Mouse (Mus musculus) liver, adult 10 weeks (tissue): ENCODE results near the gene Rita1. TPM values are rescaled to one million over a fixed set of nuclear protein-coding genes. Genes with fewer than 3 reads are reported as not detected.

ENCODE experiments used
- polyA plus RNA-seq: library from polyadenylated mRNA; stranded (reverse); fragments of 350-450 nt; fragmentation: Illumina TruSeq; extraction: RNeasy Lipid Tissue Mini Kit (QIAGEN cat#74804); gene quantifications from one replicate; pipeline ENCODE4 v1.2.3, GENCODE M21; 2014; ENCODE audit warnings: low read depth, low replicate concordance

The Rita1 gene
- 0.64 TPM for polyA plus RNA-seq

GRCm38 (mm10) chr5:120612442-120612821, at the start of gene Rita1, which contains the start of gene Ddx54:
TSS of gene Rita1 (minus strand) at chr5:120612589.
TSS of gene Ddx54 (plus strand) at chr5:120612739.

GRCm38 (mm10) chr5:120648569-120649373, 36.4 kb upstream of the Rita1 start, which contains the start of gene Rasal1:
TSS of gene Rasal1 (plus strand) at chr5:120648812.

GRCm38 (mm10) chr5:120634131-120634530, 21.7 kb upstream of the Rita1 start, which contains the start of gene Cfap73:
TSS of gene Cfap73 (minus strand) at chr5:120634235.

GRCm38 (mm10) chr5:120588569-120589094, 23.8 kb downstream of the Rita1 start, which contains the start of the genes Tpcn1 and Iqcd:
TSS of gene Tpcn1 (minus strand) at chr5:120588673.
TSS of gene Iqcd (plus strand) at chr5:120589016.

Other genes starting within 250 kb of the Rita1 start
- not detected for gene Lhx5, start 180.9 kb downstream of the Rita1 start, polyA plus RNA-seq
- not detected for gene Sdsl, start 139.8 kb downstream of the Rita1 start, polyA plus RNA-seq
- 10.3 TPM for gene Sds, start 136.1 kb downstream of the Rita1 start, polyA plus RNA-seq
- gene Plbd2, start 109.0 kb downstream of the Rita1 start, polyA plus RNA-seq, result 1.8 TPM
- 3.3 TPM for gene Slc8b1, start 101.4 kb downstream of the Rita1 start, polyA plus RNA-seq
- 4.7 TPM for gene Tpcn1, start 23.9 kb downstream of the Rita1 start, polyA plus RNA-seq
- not detected for gene Iqcd, start 23.6 kb downstream of the Rita1 start, polyA plus RNA-seq
- gene Ddx54, start 150 bp upstream of the Rita1 start, polyA plus RNA-seq, result 0.61 TPM
- gene Cfap73, start 21.6 kb upstream of the Rita1 start, polyA plus RNA-seq, result not detected
- not detected for gene Rasal1, start 36.2 kb upstream of the Rita1 start, polyA plus RNA-seq
- gene Dtx1, start 99.3 kb upstream of the Rita1 start, polyA plus RNA-seq, result not detected
- gene Oas2, start 137.3 kb upstream of the Rita1 start, polyA plus RNA-seq, result 1.4 TPM
- gene Oas3, start 165.1 kb upstream of the Rita1 start, polyA plus RNA-seq, result 0.29 TPM
- not detected for gene Oas1e, start 182.9 kb upstream of the Rita1 start, polyA plus RNA-seq
- gene Oas1c, start 199.9 kb upstream of the Rita1 start, polyA plus RNA-seq, result not detected
- gene Oas1f, start 234.8 kb upstream of the Rita1 start, polyA plus RNA-seq, result not detected
- gene Oas1h, start 248.8 kb upstream of the Rita1 start, polyA plus RNA-seq, result not detected